Mouse (Mus musculus) C2C12 (cell line): ENCODE results near the gene Prss16. TPM values are rescaled to one million over a fixed set of nuclear protein-coding genes. Genes with fewer than 3 reads are reported as not detected.

Experiments used
- H3K27me3 ChIP-seq: one replicate; pipeline ENCODE4 v1.6.1; 2011; ENCODE audit not compliant: control insufficient read depth, insufficient read depth, insufficient read length
- H3K36me3 ChIP-seq: one replicate; pipeline ENCODE4 v1.6.1; 2011; ENCODE audit not compliant: control insufficient read depth, insufficient read depth
- H3K4me3 ChIP-seq: one replicate; pipeline ENCODE4 v1.5.1; 2011; ENCODE audit warnings: mild to moderate bottlenecking, control low read depth; ENCODE audit not compliant: poor library complexity, insufficient read depth, severe bottlenecking
- H3K79me2 ChIP-seq: one replicate; pipeline ENCODE4 v1.6.1; 2011; ENCODE audit not compliant: control insufficient read depth, insufficient read depth
- H3K79me3 ChIP-seq: one replicate; pipeline ENCODE4 v1.6.1; 2011; ENCODE audit warnings: low read depth, control low read depth
- H3ac ChIP-seq: one replicate; pipeline ENCODE3; 2011; ENCODE audit warnings: low read depth; ENCODE audit not compliant: control insufficient read depth, insufficient read length
- CEBPB ChIP-seq: IDR thresholded peaks from one replicate; pipeline ENCODE4 v1.6.1; 2011; ENCODE audit warnings: low read depth, mild to moderate bottlenecking, control low read depth, moderate library complexity
- CTCF ChIP-seq: IDR thresholded peaks from one replicate; pipeline ENCODE4 v1.5.1; 2011; ENCODE audit not compliant: control insufficient read depth, insufficient read depth, insufficient read length
- FOSL1 ChIP-seq: IDR thresholded peaks from one replicate; pipeline ENCODE4 v1.8.0; 2011; ENCODE audit warnings: mild to moderate bottlenecking, low read length; ENCODE audit not compliant: poor library complexity, insufficient read depth, severe bottlenecking
- MAX ChIP-seq: IDR thresholded peaks from one replicate; pipeline ENCODE4 v1.6.1; 2011; ENCODE audit warnings: mild to moderate bottlenecking, control low read depth
- MYOD1 ChIP-seq: IDR thresholded peaks from one replicate; pipeline ENCODE4 v1.6.1; 2011; ENCODE audit warnings: low read depth; ENCODE audit not compliant: control insufficient read depth, insufficient read length
- MYOG ChIP-seq: IDR thresholded peaks from one replicate; pipeline ENCODE4 v1.6.1; 2011; ENCODE audit not compliant: control insufficient read depth, insufficient read length; ENCODE audit errors: extremely low read depth
- USF1 ChIP-seq: IDR thresholded peaks from one replicate; pipeline ENCODE4 v1.6.1; 2011; ENCODE audit warnings: low read depth, mild to moderate bottlenecking, control low read depth, moderate library complexity
- polyA plus RNA-seq: library from polyadenylated mRNA; unstranded; fragments of >200 nt; fragmentation: generic; extraction: Trizol; gene quantifications from one replicate; pipeline ENCODE4 v1.2.1, GENCODE M21; 2012; ENCODE audit warnings: missing spikeins

The Prss16 gene
- polyA plus RNA-seq, 1 experiment = 1.1 TPM

- H3K36me3 ChIP-seq = no peaks in the 10 kb centered on the region
- H3K79me3 ChIP-seq = no peaks in the 10 kb centered on the region
- H3ac ChIP-seq = peak overlapping the region; percentile 46
- no peaks in the 10 kb centered on the region for H3K79me2 ChIP-seq
- TF ChIP-seq USF1 (no peak), MYOD1 (no peak), MYOG (no peak), MAX (no peak), CTCF (no peak), FOSL1 (no peak), CEBPB (no peak)
- H3K27me3 ChIP-seq = peaks cover 16% of the 10 kb centered on the region
- peak overlapping the region; percentile 34 for H3K4me3 ChIP-seq
Measured at GRCm38 (mm10) chr13:22006334-22007120, 3.0 kb downstream of the Prss16 start.

GRCm38 (mm10) chr13:22005605-22006333 lies 3.8 kb downstream of the Prss16 start:
- Histone ChIP-seq H3ac (peak overlapping the region; percentile 43), H3K4me3 (peak overlapping the region; percentile 34), H3K36me3 (no peaks in the 10 kb centered on the region), H3K79me2 (no peaks in the 10 kb centered on the region), H3K27me3 (peaks cover 16% of the 10 kb centered on the region), H3K79me3 (no peaks in the 10 kb centered on the region)
- no peak for TF ChIP-seq CTCF

- Histone ChIP-seq H3K36me3 (no peaks in the 10 kb centered on the region), H3ac (no peak overlapping the region), H3K4me3 (no peak overlapping the region), H3K27me3 (peaks cover 3% of the 10 kb centered on the region), H3K79me2 (no peaks in the 10 kb centered on the region), H3K79me3 (no peaks in the 10 kb centered on the region)
- TF ChIP-seq FOSL1 (no peak), CTCF (no peak), MYOG (no peak), USF1 (no peak), MYOD1 (no peak)
Measured at GRCm38 (mm10) chr13:22001823-22002222, 7.7 kb downstream of the Prss16 start.

- no peaks in the 10 kb centered on the region for H3K79me2 ChIP-seq
- TF ChIP-seq FOSL1 = no peak
- no peak for TF ChIP-seq MYOG
- TF ChIP-seq CEBPB = no peak
- no peaks in the 10 kb centered on the region for H3K27me3 ChIP-seq
- H3K36me3 ChIP-seq = no peaks in the 10 kb centered on the region
- H3K79me3 ChIP-seq = no peaks in the 10 kb centered on the region
- no peak overlapping the region for H3K4me3 ChIP-seq
- no peak overlapping the region for H3ac ChIP-seq
Measured at GRCm38 (mm10) chr13:22001346-22001745, 8.2 kb downstream of the Prss16 start.

- H3K4me3 ChIP-seq = no peak overlapping the region
- no peaks in the 10 kb centered on the region for H3K27me3 ChIP-seq
- no peak for TF ChIP-seq CTCF
- TF ChIP-seq FOSL1 = no peak
- no peak for TF ChIP-seq MYOG
- no peak for TF ChIP-seq MYOD1
- TF ChIP-seq CEBPB = no peak
- TF ChIP-seq MAX = no peak
- no peak for TF ChIP-seq USF1
- H3K79me3 ChIP-seq = no peaks in the 10 kb centered on the region
- no peaks in the 10 kb centered on the region for H3K79me2 ChIP-seq
- no peak overlapping the region for H3ac ChIP-seq
- H3K36me3 ChIP-seq = no peaks in the 10 kb centered on the region
Measured at GRCm38 (mm10) chr13:21999147-21999546, 10.4 kb downstream of the Prss16 start.

GRCm38 (mm10) chr13:21998412-21998811 lies 11.1 kb downstream of the Prss16 start:
- Histone ChIP-seq H3K79me2 (no peaks in the 10 kb centered on the region), H3ac (no peak overlapping the region), H3K79me3 (no peaks in the 10 kb centered on the region), H3K4me3 (no peak overlapping the region), H3K36me3 (no peaks in the 10 kb centered on the region), H3K27me3 (no peaks in the 10 kb centered on the region)
- TF ChIP-seq MAX = no peak
